Mouse (Mus musculus) spleen, adult 12 weeks (tissue): ENCODE measurements around the gene Flt3.

Experiments
- DNase-seq: peaks from one replicate; pipeline ENCODE4 v3.0.0; 2022; ENCODE audit warnings: low spot score

Flt3 gene

DNA sequence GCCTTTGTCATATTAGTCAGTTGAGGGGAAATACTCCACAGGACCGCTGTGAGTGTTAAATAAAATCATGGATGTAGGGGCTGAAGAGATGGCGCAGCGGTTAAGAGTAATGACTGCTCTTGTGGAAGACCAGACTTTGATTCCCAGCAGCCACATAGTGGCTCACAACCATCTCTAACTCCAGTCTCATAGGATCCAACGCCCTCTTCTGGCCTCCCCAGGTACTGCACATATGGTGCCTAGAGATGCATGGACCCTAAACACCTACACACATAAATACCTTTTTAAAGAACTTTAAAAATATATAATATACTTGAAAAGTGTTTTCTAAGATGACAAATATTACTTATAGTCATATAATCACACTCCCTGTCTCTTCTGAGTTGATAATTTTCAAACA lies 115.9 kb downstream of the Flt3 start:
- DNase-seq = no peak
